Mouse (Mus musculus) thymus, adult 2 months (tissue): Measurements from ENCODE around the gene B230217C12Rik.

Source experiments
- CTCF ChIP-seq: fragments of 200-500 bp; IDR thresholded peaks from 2 replicates; pipeline ENCODE4 v1.5.1; 2012; ENCODE audit warnings: mild to moderate bottlenecking, control low read depth, low read length, moderate library complexity, borderline replicate concordance; ENCODE audit not compliant: control insufficient read depth, poor library complexity, insufficient read depth; ENCODE audit errors: extremely low read depth
- POLR2A ChIP-seq: fragments of 200-500 bp; IDR thresholded peaks from 2 replicates; pipeline ENCODE4 v1.6.1; 2012; ENCODE audit warnings: mild to moderate bottlenecking, low read length, control low read depth, moderate library complexity; ENCODE audit not compliant: control insufficient read depth, poor library complexity, insufficient read depth; ENCODE audit errors: extremely low read depth

GRCm38 (mm10) chr11:97877341-97877740 lies 36.8 kb downstream of the B230217C12Rik start:
- TF ChIP-seq POLR2A (no peak), CTCF (no peak)
